Mouse (Mus musculus) kidney, adult 2 months (tissue): ENCODE results near the gene Gpr107.

ENCODE experiments used
- CTCF ChIP-seq: fragments of 200-500 bp; conservative IDR thresholded peaks from 2 replicates; pipeline ENCODE4 v1.5.1; 2011; ENCODE audit warnings: low read depth, mild to moderate bottlenecking, control low read depth, low read length, moderate library complexity, mixed read lengths; ENCODE audit not compliant: insufficient read depth, insufficient read length
- POLR2A ChIP-seq: fragments of 200-500 bp; IDR thresholded peaks from one replicate; pipeline ENCODE4 v1.6.1; 2011; ENCODE audit warnings: low read depth, low read length, control low read depth

DNA sequence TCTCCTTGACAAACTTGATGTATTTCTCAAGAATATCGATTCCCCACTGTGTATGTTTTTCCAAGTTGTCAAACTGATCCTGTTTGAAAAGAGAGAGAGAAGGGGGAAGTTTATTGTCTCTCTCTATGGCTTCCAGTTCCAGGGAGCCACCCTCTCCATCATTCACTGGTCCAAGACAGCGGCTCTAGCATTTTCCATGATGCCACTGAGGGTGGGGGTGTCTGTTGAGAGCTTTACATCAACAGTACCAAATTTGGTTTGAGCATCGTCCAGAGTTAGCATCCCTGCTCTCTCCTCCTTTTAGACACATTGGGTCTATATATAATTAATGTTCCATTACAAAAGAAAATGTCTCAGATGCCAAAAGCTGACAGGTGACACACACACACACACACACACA, 46.8 kb upstream of the Gpr107 start:
- TF ChIP-seq CTCF (no peak), POLR2A (no peak)
